Mouse (Mus musculus) heart, adult 2 months (tissue): ENCODE data around the gene Chrnd. TPM values are rescaled to one million over a fixed set of nuclear protein-coding genes. Genes with fewer than 3 reads are reported as not detected.

Experiments used
- DNase-seq, 2 experiments: peaks; one replicate each; pipeline ENCODE4 v3.0.0; 2021
- H3K27ac ChIP-seq: fragments of 200-600 bp; 2 replicates; pipeline ENCODE4 v1.8.1; 2022
- H3K27me3 ChIP-seq: fragments of 200-500 bp; 2 replicates; pipeline ENCODE4 v1.6.1; 2012; ENCODE audit warnings: mild to moderate bottlenecking, low read length, inconsistent platforms, mixed read lengths; ENCODE audit not compliant: control insufficient read depth, insufficient read depth
- H3K36me3 ChIP-seq: fragments of 200-500 bp; 2 replicates; pipeline ENCODE4 v1.6.1; 2012; ENCODE audit warnings: low read length, inconsistent platforms; ENCODE audit not compliant: control insufficient read depth, insufficient read depth
- H3K4me1 ChIP-seq: fragments of 200-500 bp; 2 replicates; pipeline ENCODE4 v1.6.1; 2011; ENCODE audit warnings: low read length; ENCODE audit not compliant: control insufficient read depth, insufficient read depth
- H3K4me3 ChIP-seq: fragments of 200-600 bp; 2 replicates; pipeline ENCODE4 v1.8.1; 2022
- H3K79me2 ChIP-seq: fragments of 200-500 bp; replicated peaks from 2 replicates; pipeline ENCODE4 v1.6.1; 2012; ENCODE audit warnings: mild to moderate bottlenecking, inconsistent platforms, low read length, moderate library complexity, mixed read lengths; ENCODE audit not compliant: control insufficient read depth, insufficient read depth
- H3K9ac ChIP-seq: fragments of 200-500 bp; 2 replicates; pipeline ENCODE4 v1.6.1; 2012; ENCODE audit warnings: low read depth, mild to moderate bottlenecking, control low read depth, inconsistent platforms, low read length, mixed read lengths
- CTCF ChIP-seq: fragments of 200-600 bp; IDR thresholded peaks from 2 replicates; pipeline ENCODE4 v1.8.1; 2022; ENCODE audit warnings: antibody characterized with exemption, mild to moderate bottlenecking, moderate library complexity
- EP300 ChIP-seq: fragments of 200-500 bp; IDR thresholded peaks from 2 replicates; pipeline ENCODE4 v1.6.1; 2011; ENCODE audit warnings: low read depth, low read length, control low read depth; ENCODE audit not compliant: insufficient read depth
- POLR2A ChIP-seq: fragments of 200-500 bp; IDR thresholded peaks from 2 replicates; pipeline ENCODE4 v1.6.1; 2011; ENCODE audit warnings: mild to moderate bottlenecking, low read depth, low read length, control low read depth; ENCODE audit not compliant: insufficient read depth
- WGBS: fragments of 180-500 bp; shearing (Covaris S2); methylation state at CpG from one replicate; pipeline ENCODE4 v1.1.7; 2018; 5-methylcytosine and 5-hydroxymethylcytosine counted together
- intact Hi-C: fragments of 180-260 bp; cut with DNase I; formaldehyde crosslinking; loops from one replicate; pipeline ENCODE4 v1.15.1; 2025
- polyA plus RNA-seq: library from polyadenylated mRNA; depleted of rRNA; stranded (reverse); fragments of >200 nt; gene quantifications from 2 replicates; pipeline ENCODE4 v1.2.3, GENCODE M21; 2012
- total RNA-seq, 2 experiments: library from RNA; stranded (reverse); gene quantifications; 2 replicates each; pipeline ENCODE4 v1.2.3; 2021

Gene Chrnd
- total and polyA plus RNA-seq, 3 experiments: not detected

- H3K27me3 ChIP-seq: peaks cover 5% of the 10 kb centered on the region; the same call in 1 of the 2 replicates
- no peak for DNase-seq
These were observed 4.0 kb upstream of the Chrnd start for GRCm38 (mm10) chr1:87186261-87187036.

GRCm38 (mm10) chr1:87187037-87187355 is 3.4 kb upstream of the Chrnd start:
- H3K27ac ChIP-seq: no peak overlapping the region
- peak overlapping the region; percentile 37 for H3K9ac ChIP-seq
- H3K27me3 ChIP-seq: peaks cover 5% of the 10 kb centered on the region; the same call in 1 of the 2 replicates
- peaks cover 2% of the 10 kb centered on the region for H3K4me1 ChIP-seq
- no peaks in the 10 kb centered on the region for H3K79me2 ChIP-seq
- no peaks in the 10 kb centered on the region for H3K36me3 ChIP-seq
- TF ChIP-seq POLR2A (no peak), CTCF (peak; percentile 96)
- peak; percentile 62 to 79 for DNase-seq
- H3K4me3 ChIP-seq: peak overlapping the region; percentile 56
- under 1% methylated on average over 15 of the region's 15 CpGs for WGBS
- intact Hi-C loops: loop anchor here (2.0 to 10.0 kb wide), 5 partner anchors 88 to 568 kb away; no protein-coding TSS in a partner anchor

More at GRCm38 (mm10) chr1:87186261-87187036, 4.0 kb upstream of the Chrnd start:
- TF ChIP-seq EP300: no peak
- no peak for TF ChIP-seq POLR2A
- TF ChIP-seq CTCF: no peak
- Histone ChIP-seq H3K79me2 (no peaks in the 10 kb centered on the region), H3K36me3 (no peaks in the 10 kb centered on the region), H3K4me3 (peak overlapping the region; percentile 56), H3K27ac (no peak overlapping the region), H3K9ac (peak overlapping the region; percentile 37), H3K4me1 (peaks cover 2% of the 10 kb centered on the region)
- intact Hi-C loops: loop anchor here (2.0 to 10.0 kb wide), 5 partner anchors 88 to 568 kb away; no protein-coding TSS in a partner anchor
- 3% methylated on average over 54 of the region's 54 CpGs for WGBS

- intact Hi-C loops: no loop called here
- Histone ChIP-seq H3K9ac (no peak overlapping the region), H3K79me2 (no peaks in the 10 kb centered on the region), H3K4me1 (no peaks in the 10 kb centered on the region), H3K27ac (no peak overlapping the region), H3K4me3 (no peak overlapping the region), H3K27me3 (no peaks in the 10 kb centered on the region), H3K36me3 (no peaks in the 10 kb centered on the region)
- TF ChIP-seq EP300: no peak
- no peak for TF ChIP-seq CTCF
- no peak for TF ChIP-seq POLR2A
- DNase-seq: peak in 1 of 2 experiments; percentile 23
- whole genome bisulfite sequencing: 53% methylated on average over 9 of the region's 9 CpGs
These were observed 6.9 kb downstream of the Chrnd start for GRCm38 (mm10) chr1:87197296-87197695.

GRCm38 (mm10) chr1:87198119-87199065 is 8.0 kb downstream of the Chrnd start:
- no peaks in the 10 kb centered on the region for H3K36me3 ChIP-seq
- no peaks in the 10 kb centered on the region for H3K4me1 ChIP-seq
- no peak overlapping the region for H3K4me3 ChIP-seq
- H3K27ac ChIP-seq: no peak overlapping the region
- H3K9ac ChIP-seq: no peak overlapping the region
- intact Hi-C loops: no loop called here
- no peaks in the 10 kb centered on the region for H3K27me3 ChIP-seq
- no peaks in the 10 kb centered on the region for H3K79me2 ChIP-seq
- 60% methylated on average over 12 of the region's 12 CpGs for WGBS
- TF ChIP-seq EP300: no peak
- no peak for TF ChIP-seq CTCF
- TF ChIP-seq POLR2A: no peak
- DNase-seq: no peak

GRCm38 (mm10) chr1:87200811-87201210 is 10.4 kb downstream of the Chrnd start:
- 18% methylated on average over 2 of the region's 2 CpGs for WGBS

More at GRCm38 (mm10) chr1:87200811-87201210, 10.4 kb downstream of the Chrnd start:
- H3K27ac ChIP-seq: no peak overlapping the region
- H3K36me3 ChIP-seq: no peaks in the 10 kb centered on the region
- H3K4me3 ChIP-seq: no peak overlapping the region
- no peak overlapping the region for H3K9ac ChIP-seq
- H3K27me3 ChIP-seq: no peaks in the 10 kb centered on the region
- no peaks in the 10 kb centered on the region for H3K4me1 ChIP-seq
- intact Hi-C loops: no loop called here
- H3K79me2 ChIP-seq: no peaks in the 10 kb centered on the region
- no peak for DNase-seq
- TF ChIP-seq POLR2A (no peak), EP300 (no peak), CTCF (no peak)
